Mouse (Mus musculus) midbrain, postnatal 0 days (tissue): ENCODE data around the gene Fst. TPM values are rescaled to one million over a fixed set of nuclear protein-coding genes. Genes with fewer than 3 reads are reported as not detected.

ENCODE experiments used
- ATAC-seq: fragments of 200-750 bp; cut with Nextera tagmentation; 2 replicates; pipeline ENCODE4 v1.8.0; 2017; ENCODE audit warnings: moderate number of reproducible peaks, mild to moderate bottlenecking, moderate TSS enrichment, moderate library complexity; ENCODE audit not compliant: low FRiP score
- DNase-seq: peaks from one replicate; pipeline ENCODE4 v3.0.0-alpha.2; 2015; ENCODE audit warnings: low spot score
- H3K27ac ChIP-seq: fragments of 300-500 bp; sonication (generic); 2 replicates; pipeline ENCODE4 v1.5.1; 2014; ENCODE audit warnings: low read depth, mild to moderate bottlenecking, low read length, mixed read lengths
- H3K27me3 ChIP-seq: fragments of 300-500 bp; sonication (generic); 2 replicates; pipeline ENCODE4 v1.6.1; 2014; ENCODE audit warnings: low read length, control low read depth, mixed read lengths; ENCODE audit not compliant: insufficient read depth
- H3K36me3 ChIP-seq: fragments of 300-500 bp; sonication (generic); 2 replicates; pipeline ENCODE4 v1.6.1; 2014; ENCODE audit warnings: low read length, control low read depth, mixed read lengths; ENCODE audit not compliant: insufficient read depth
- H3K4me1 ChIP-seq: fragments of 300-500 bp; sonication (generic); 2 replicates; pipeline ENCODE4 v1.6.1; 2014; ENCODE audit warnings: mild to moderate bottlenecking, control low read depth, antibody characterized with exemption, low read length, mixed read lengths; ENCODE audit not compliant: insufficient read depth
- H3K4me2 ChIP-seq: fragments of 300-500 bp; sonication (generic); 2 replicates; pipeline ENCODE4 v1.6.1; 2014; ENCODE audit warnings: low read depth, mild to moderate bottlenecking, low read length, mixed read lengths; ENCODE audit not compliant: poor library complexity, severe bottlenecking
- H3K4me3 ChIP-seq: fragments of 300-500 bp; sonication (generic); 2 replicates; pipeline ENCODE4 v1.5.1; 2014; ENCODE audit warnings: low read depth, mild to moderate bottlenecking, low read length, moderate library complexity
- H3K9ac ChIP-seq: fragments of 300-500 bp; sonication (generic); replicated peaks from 2 replicates; pipeline ENCODE4 v1.6.1; 2014; ENCODE audit warnings: mild to moderate bottlenecking, low read length, moderate library complexity, mixed read lengths; ENCODE audit not compliant: poor library complexity, severe bottlenecking
- H3K9me3 ChIP-seq: fragments of 300-500 bp; sonication (generic); 2 replicates; pipeline ENCODE4 v1.6.1; 2016; ENCODE audit warnings: low read length, control low read depth
- CTCF ChIP-seq: IDR thresholded peaks from 2 replicates; pipeline ENCODE4 v1.5.1; 2016; ENCODE audit warnings: antibody characterized with exemption, mild to moderate bottlenecking
- WGBS: fragments of 180-500 bp; shearing (Covaris S2); extraction: QIAGEN DNeasy Blood & Tissue Kit; methylation state at CpG from one replicate; pipeline ENCODE4 v1.1.7; 2014; 5-methylcytosine and 5-hydroxymethylcytosine counted together
- polyA plus RNA-seq: library from polyadenylated mRNA; unstranded; fragments of >200 nt; fragmentation: Nextera tagmentation; extraction: Ambion mirVana; gene quantifications from 2 replicates; pipeline ENCODE4 v1.2.1, GENCODE M21; 2015
- total RNA-seq: library from RNA; depleted of rRNA; stranded (reverse); fragments of >200 nt; gene quantifications from 2 replicates; pipeline ENCODE4 v1.2.3, GENCODE M21; 2014

Gene Fst
- total and polyA plus RNA-seq, 2 experiments from 2014 or later, result 0.93 to 2.8 TPM

- Histone ChIP-seq H3K27ac (no peak overlapping the region), H3K4me1 (no peaks in the 10 kb centered on the region), H3K27me3 (no peaks in the 10 kb centered on the region), H3K4me3 (no peak overlapping the region), H3K4me2 (no peak overlapping the region), H3K9ac (no peak overlapping the region), H3K36me3 (no peaks in the 10 kb centered on the region), H3K9me3 (no peaks in the 10 kb centered on the region)
- WGBS, result 85% methylated on average over 2 of the region's 2 CpGs
- no peak for ATAC-seq
- no peak for DNase-seq
- no peak for TF ChIP-seq CTCF
Observed at GRCm38 (mm10) chr13:114447213-114447612, 11.5 kb downstream of the Fst start.

DNA sequence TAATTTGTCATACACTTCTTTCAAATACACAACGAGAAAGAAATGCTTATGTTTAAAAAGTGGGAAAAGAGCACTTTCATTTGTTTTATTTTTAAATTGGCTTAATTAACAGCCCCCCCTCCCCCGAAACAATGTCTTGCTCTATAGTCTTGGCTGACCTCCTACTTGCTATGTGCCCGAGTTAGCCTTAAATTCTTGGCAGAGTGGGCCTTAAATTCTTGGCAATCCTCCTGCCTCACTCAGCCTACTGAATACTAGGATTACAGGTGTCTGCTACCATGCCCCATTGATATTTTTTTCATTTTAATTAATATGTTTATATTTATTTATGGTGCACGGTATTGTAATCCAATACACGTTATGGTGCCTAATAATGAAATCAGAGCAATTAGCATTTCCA, 26.3 kb downstream of the Fst start:
- Histone ChIP-seq H3K4me2 (no peak overlapping the region), H3K36me3 (no peaks in the 10 kb centered on the region), H3K27me3 (no peaks in the 10 kb centered on the region), H3K27ac (no peak overlapping the region), H3K4me1 (no peaks in the 10 kb centered on the region), H3K9ac (no peak overlapping the region), H3K9me3 (no peaks in the 10 kb centered on the region), H3K4me3 (no peak overlapping the region)
- no peak for DNase-seq
- no peak for TF ChIP-seq CTCF
- ATAC-seq, result no peak
- 71% methylated on average over 5 of the region's 5 CpGs for WGBS

DNA sequence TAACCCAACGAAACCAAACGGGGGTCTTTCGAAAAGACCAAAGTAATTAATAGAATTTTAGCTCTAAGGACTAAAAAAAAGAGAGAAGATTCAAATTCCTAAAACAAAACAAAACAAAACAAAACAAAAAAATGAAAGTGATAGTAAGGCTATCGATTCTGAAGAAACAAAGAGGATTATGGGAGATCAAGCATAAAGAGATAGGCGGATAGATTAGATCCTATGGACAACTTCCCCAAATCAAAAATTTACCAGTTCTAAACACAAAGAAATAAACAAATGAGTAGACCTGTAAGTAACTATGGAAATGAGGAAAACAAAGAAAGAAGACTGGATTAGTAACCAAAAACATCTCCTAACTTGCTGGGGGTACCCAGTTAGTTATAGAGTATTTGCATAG, 33.5 kb downstream of the Fst start:
- 91% methylated on average over 5 of the region's 5 CpGs for WGBS
- H3K4me3 ChIP-seq, result no peak overlapping the region
- H3K36me3 ChIP-seq, result no peaks in the 10 kb centered on the region
- no peak overlapping the region for H3K27ac ChIP-seq
- ATAC-seq (no peak), DNase-seq (no peak)
- no peaks in the 10 kb centered on the region for H3K9me3 ChIP-seq
- H3K9ac ChIP-seq, result no peak overlapping the region
- no peak for TF ChIP-seq CTCF
- H3K4me2 ChIP-seq, result no peak overlapping the region
- H3K4me1 ChIP-seq, result no peaks in the 10 kb centered on the region
- no peaks in the 10 kb centered on the region for H3K27me3 ChIP-seq

DNA sequence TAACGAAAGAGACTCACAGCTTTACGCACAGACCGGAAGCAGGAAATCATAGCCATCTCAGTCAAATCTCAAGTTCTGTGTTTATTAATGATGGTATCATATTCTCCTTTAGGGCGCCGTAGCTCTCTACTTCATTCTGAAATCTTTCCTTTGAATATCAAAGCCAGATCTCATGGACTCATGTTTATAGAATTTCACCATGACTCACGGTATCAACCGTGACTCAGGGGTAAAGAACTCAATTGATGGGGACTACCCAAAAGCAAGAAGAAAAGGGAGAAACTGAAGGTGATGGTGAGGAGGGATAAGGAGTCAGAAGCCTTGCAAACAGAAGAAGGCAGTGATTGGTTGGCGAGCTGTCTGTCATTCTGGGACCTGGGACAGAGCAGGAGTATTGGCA, 38.5 kb downstream of the Fst start:
- H3K36me3 ChIP-seq, result no peaks in the 10 kb centered on the region
- H3K27ac ChIP-seq, result no peak overlapping the region
- no peak overlapping the region for H3K4me2 ChIP-seq
- no peak for DNase-seq
- H3K4me1 ChIP-seq, result no peaks in the 10 kb centered on the region
- no peak overlapping the region for H3K9ac ChIP-seq
- WGBS, result 85% methylated on average over 8 of the region's 8 CpGs
- no peak overlapping the region for H3K4me3 ChIP-seq
- no peak for ATAC-seq
- no peaks in the 10 kb centered on the region for H3K27me3 ChIP-seq
- TF ChIP-seq CTCF, result no peak
- no peaks in the 10 kb centered on the region for H3K9me3 ChIP-seq

DNA sequence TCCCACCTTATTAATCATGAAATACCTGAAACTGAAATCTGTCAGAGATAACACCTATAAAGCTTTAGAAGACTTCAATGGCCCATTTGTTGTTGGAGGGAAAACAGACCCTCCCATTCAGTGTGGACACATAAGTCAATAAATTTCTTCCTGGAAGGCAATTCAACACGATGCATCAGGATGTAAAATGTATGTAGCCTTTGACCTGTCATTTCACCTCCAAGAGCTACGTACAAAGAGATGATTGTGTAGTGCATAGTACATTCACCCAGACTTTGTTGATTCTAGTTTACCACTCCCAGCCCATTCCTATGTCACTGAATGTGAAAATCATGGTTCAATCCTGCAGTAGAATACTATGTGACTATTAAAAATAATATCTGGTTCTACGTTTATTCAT, 39.4 kb downstream of the Fst start:
- Histone ChIP-seq H3K27ac (no peak overlapping the region), H3K36me3 (no peaks in the 10 kb centered on the region), H3K4me1 (no peaks in the 10 kb centered on the region), H3K9ac (no peak overlapping the region), H3K4me3 (no peak overlapping the region), H3K27me3 (no peaks in the 10 kb centered on the region), H3K9me3 (no peaks in the 10 kb centered on the region), H3K4me2 (no peak overlapping the region)
- WGBS, result 80% methylated on average over 3 of the region's 3 CpGs
- ATAC-seq (no peak), DNase-seq (no peak)
- no peak for TF ChIP-seq CTCF

DNA sequence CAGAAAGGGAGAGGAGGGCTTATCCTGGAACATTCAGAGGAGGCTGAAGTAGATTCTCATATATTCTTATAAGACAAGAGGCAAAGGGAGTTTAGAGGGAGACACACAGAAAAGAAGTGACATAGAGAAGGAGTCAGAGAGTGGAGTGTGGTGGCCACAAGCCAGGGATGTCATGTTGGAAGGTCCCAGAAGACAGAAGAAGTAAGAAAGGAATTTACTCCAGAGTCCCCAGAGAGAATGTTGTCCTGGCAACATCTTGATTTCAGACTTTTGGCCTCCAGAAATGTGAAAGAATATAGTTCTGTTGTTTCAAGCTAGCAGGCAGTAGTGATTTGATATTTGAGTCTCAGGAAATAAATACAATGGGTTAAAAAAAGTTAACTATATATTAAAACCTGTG, 46.4 kb downstream of the Fst start:
- DNase-seq, result no peak
- no peaks in the 10 kb centered on the region for H3K36me3 ChIP-seq
- H3K27ac ChIP-seq, result no peak overlapping the region
- H3K9ac ChIP-seq, result no peak overlapping the region
- H3K9me3 ChIP-seq, result no peaks in the 10 kb centered on the region
- H3K4me3 ChIP-seq, result no peak overlapping the region
- ATAC-seq, result no peak
- H3K27me3 ChIP-seq, result no peaks in the 10 kb centered on the region
- TF ChIP-seq CTCF, result no peak
- no peak overlapping the region for H3K4me2 ChIP-seq
- no peaks in the 10 kb centered on the region for H3K4me1 ChIP-seq

GRCm38 (mm10) chr13:114406866-114407265, 51.9 kb downstream of the Fst start:
- Histone ChIP-seq H3K4me1 (no peaks in the 10 kb centered on the region), H3K9me3 (no peaks in the 10 kb centered on the region), H3K27me3 (no peaks in the 10 kb centered on the region), H3K4me2 (no peak overlapping the region), H3K9ac (no peak overlapping the region), H3K27ac (no peak overlapping the region), H3K4me3 (no peak overlapping the region), H3K36me3 (no peaks in the 10 kb centered on the region)
- no peak for DNase-seq
- no peak for TF ChIP-seq CTCF
- WGBS, result 8% methylated on average over 5 of the region's 5 CpGs
- ATAC-seq, result no peak
